Mouse (Mus musculus) brain, embryonic 14.5 days (tissue): ENCODE results near the gene Akip1.

Experiments used
- CTCF ChIP-seq: fragments of 200-500 bp; IDR thresholded peaks from 2 replicates; pipeline ENCODE4 v1.5.1; 2012; ENCODE audit warnings: inconsistent platforms, mild to moderate bottlenecking, moderate library complexity, borderline replicate concordance; ENCODE audit not compliant: insufficient read depth, insufficient read length; ENCODE audit errors: extremely low read depth
- POLR2A ChIP-seq: fragments of 200-500 bp; IDR thresholded peaks from 2 replicates; pipeline ENCODE4 v1.6.1; 2012; ENCODE audit warnings: mild to moderate bottlenecking, inconsistent platforms, borderline replicate concordance; ENCODE audit not compliant: poor library complexity, insufficient read depth, insufficient read length, severe bottlenecking; ENCODE audit errors: extremely low read depth

DNA sequence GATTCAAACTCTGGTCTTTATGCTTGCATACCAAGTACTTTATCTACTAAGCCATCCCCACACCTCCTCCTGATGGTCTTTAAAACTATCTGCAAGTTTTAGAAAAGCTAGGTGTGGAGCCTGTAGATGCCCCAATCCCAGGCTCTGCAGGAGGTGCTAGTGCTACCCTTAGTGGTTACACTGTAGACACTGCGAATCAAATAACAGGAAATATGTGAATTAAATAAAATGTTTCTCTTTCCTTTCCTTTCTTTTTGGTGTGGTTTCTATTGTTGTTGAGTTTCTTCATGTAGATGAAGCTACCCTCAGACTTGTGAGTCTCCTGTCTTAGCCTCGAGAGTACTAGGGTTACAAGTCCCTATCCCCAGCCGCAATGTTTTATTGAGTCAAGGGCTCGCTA, 38.2 kb downstream of the Akip1 start:
- TF ChIP-seq CTCF (no peak), POLR2A (no peak)
